30 mouse cellular contexts compared by ENCODE assay signal in genomic region chr4:44254579-44254978, GRCm38 (mm10). TPM values are rescaled to one million over a fixed set of nuclear protein-coding genes. Genes with fewer than 3 reads are reported as not detected.
"Had no signal": no experiment of that assay in that cellular context is flagged by ENCODE, and none has a peak within 500 bp of the region (broad histone marks: within the 10 kb centered on the region; RNA-seq: fewer than 3 reads in every experiment).

No protein-coding gene starts in this region.

- H3K27me3 ChIP-seq: lung, embryonic 15.5 days; midbrain, embryonic 12.5 days; midbrain, embryonic 13.5 days; midbrain, embryonic 15.5 days had no signal

- DNase-seq: left cerebral cortex, postnatal 4 days; liver; liver, embryonic 13.5 days; liver, postnatal 0 days; lung, adult 18-20 months; lung, embryonic 14.5 days; lung, postnatal 10 days; lung, postnatal 14 days; lung, postnatal 36 days; lung, postnatal 4 days; midbrain, embryonic 14.5 days had no signal

- H3K27ac ChIP-seq: left cerebral cortex, adult 2 months; limb, embryonic 10.5 days; limb, embryonic 12.5 days; limb, embryonic 13.5 days; limb, embryonic 15.5 days; liver, embryonic 12.5 days; liver, embryonic 13.5 days; liver, embryonic 14.5 days; liver, embryonic 15.5 days; lung, embryonic 15.5 days; macrophage; midbrain, embryonic 10.5 days; midbrain, embryonic 12.5 days; midbrain, embryonic 13.5 days; midbrain, embryonic 15.5 days had no signal

- H3K36me3 ChIP-seq: limb, embryonic 10.5 days; limb, embryonic 12.5 days; limb, embryonic 13.5 days; limb, embryonic 15.5 days; liver, embryonic 12.5 days; liver, embryonic 13.5 days; liver, embryonic 15.5 days; lung, embryonic 15.5 days; midbrain, embryonic 10.5 days; midbrain, embryonic 12.5 days; midbrain, embryonic 13.5 days; midbrain, embryonic 15.5 days had no signal

- H3K4me2 ChIP-seq: limb, embryonic 12.5 days; limb, embryonic 13.5 days; limb, embryonic 15.5 days; liver, embryonic 11.5 days; liver, embryonic 12.5 days; liver, embryonic 13.5 days; liver, embryonic 15.5 days; lung, embryonic 14.5 days; lung, embryonic 15.5 days; midbrain, embryonic 11.5 days; midbrain, embryonic 12.5 days; midbrain, embryonic 13.5 days; midbrain, embryonic 15.5 days had no signal

- H3K9me3 ChIP-seq: limb, embryonic 10.5 days; limb, embryonic 12.5 days; limb, embryonic 13.5 days; limb, embryonic 15.5 days; liver, embryonic 12.5 days; liver, embryonic 13.5 days; liver, embryonic 15.5 days; lung, embryonic 15.5 days; megakaryocyte, embryonic 14.5 days; midbrain, embryonic 10.5 days; midbrain, embryonic 12.5 days; midbrain, embryonic 13.5 days; midbrain, embryonic 15.5 days had no signal

- H3K4me3 ChIP-seq: left cerebral cortex, adult 2 months; limb, embryonic 10.5 days; limb, embryonic 12.5 days; limb, embryonic 13.5 days; limb, embryonic 15.5 days; liver, embryonic 12.5 days; liver, embryonic 13.5 days; liver, embryonic 15.5 days; lung, embryonic 15.5 days; megakaryocyte, embryonic 14.5 days; midbrain, embryonic 10.5 days; midbrain, embryonic 12.5 days; midbrain, embryonic 13.5 days; midbrain, embryonic 15.5 days; myocyte had no signal

- H3K4me1 ChIP-seq: limb, embryonic 13.5 days; limb, embryonic 15.5 days had no signal

- H3K9ac ChIP-seq: limb, embryonic 12.5 days; limb, embryonic 13.5 days; limb, embryonic 15.5 days; liver, embryonic 12.5 days; liver, embryonic 13.5 days; liver, embryonic 14.5 days; liver, embryonic 15.5 days; liver, postnatal 0 days; lung, embryonic 14.5 days; lung, embryonic 15.5 days; midbrain, embryonic 12.5 days; midbrain, embryonic 13.5 days; midbrain, embryonic 15.5 days had no signal

RNA-seq across cellular contexts. Expression of gene Melk, which starts 46.1 kb away (rescaled TPM):
- polyA plus RNA-seq: liver, adult 2 months had no signal
